Mouse (Mus musculus) neural tube, postnatal 0 days (tissue): Measurements from ENCODE around the gene Srd5a1. TPM values are rescaled to one million over a fixed set of nuclear protein-coding genes. Genes with fewer than 3 reads are reported as not detected.

Source experiments
- polyA plus RNA-seq: library from polyadenylated mRNA; unstranded; fragments of >200 nt; fragmentation: Nextera tagmentation; extraction: Ambion mirVana; gene quantifications from 2 replicates; pipeline ENCODE4 v1.2.1, GENCODE M21; 2015

Gene Srd5a1
- polyA plus RNA-seq, result 35.7 and 39.4 TPM in 2 replicates

DNA sequence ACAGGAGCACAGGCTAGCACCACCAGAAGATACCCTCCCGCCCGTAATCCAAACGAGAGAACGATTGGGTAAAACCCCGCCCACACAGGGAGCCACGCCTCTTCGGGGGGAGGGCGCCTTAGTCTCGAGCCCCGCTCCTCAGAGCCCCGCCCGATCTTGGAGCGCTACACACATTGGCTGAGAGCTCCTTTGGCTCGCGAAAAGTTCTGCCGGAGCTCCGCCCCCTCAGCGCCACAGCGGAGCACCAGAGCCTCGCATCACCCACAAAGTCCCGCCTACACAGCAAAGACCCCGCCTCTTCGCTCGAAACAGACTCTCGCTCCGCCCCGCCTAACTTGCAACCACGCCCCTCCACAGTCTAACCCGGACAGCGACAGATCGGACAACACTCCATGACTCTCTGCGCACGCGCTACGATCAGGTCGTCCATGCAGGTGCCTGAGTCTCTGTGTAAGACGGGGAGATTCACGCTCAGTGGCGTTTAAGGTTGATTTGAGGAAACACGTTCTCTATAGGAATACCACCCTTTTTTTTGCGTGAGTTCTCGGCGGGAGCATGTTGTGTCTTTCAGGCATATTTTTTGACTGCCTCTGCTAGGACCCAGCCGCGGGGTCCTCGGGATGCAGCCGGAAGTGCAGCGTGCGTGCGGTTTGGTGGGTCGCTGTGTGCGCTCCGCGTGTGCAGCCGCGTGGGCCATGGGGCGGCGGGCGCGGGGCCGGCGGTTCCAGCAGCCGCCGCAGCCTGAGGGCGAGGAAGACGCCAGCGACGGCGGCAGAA lies at the start of gene Srd5a1:
TSS of gene Srd5a1 (minus strand) at position 45 of the 777 bp plus-strand sequence.

DNA sequence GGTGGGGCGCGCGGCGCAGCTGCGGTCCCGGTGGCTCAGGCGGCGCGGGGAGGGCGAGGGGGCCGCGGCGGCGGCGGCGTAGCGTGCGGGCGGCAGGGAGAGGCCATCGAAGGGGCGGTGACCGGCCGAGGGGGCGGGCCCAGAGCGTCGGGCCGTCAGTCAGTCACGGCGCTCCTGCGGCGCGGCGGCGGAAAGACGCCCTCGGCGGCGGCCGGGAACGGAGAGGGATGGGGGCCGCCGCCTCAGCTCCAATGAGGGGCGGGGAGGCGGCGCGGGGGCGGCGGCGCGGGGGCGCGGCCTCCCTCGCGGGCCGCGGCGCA lies 76.9 kb downstream of the Srd5a1 start, which contains the start of gene Tent4a:
TSS of gene Tent4a (minus strand) at position 284 of the 320 bp plus-strand sequence.

DNA sequence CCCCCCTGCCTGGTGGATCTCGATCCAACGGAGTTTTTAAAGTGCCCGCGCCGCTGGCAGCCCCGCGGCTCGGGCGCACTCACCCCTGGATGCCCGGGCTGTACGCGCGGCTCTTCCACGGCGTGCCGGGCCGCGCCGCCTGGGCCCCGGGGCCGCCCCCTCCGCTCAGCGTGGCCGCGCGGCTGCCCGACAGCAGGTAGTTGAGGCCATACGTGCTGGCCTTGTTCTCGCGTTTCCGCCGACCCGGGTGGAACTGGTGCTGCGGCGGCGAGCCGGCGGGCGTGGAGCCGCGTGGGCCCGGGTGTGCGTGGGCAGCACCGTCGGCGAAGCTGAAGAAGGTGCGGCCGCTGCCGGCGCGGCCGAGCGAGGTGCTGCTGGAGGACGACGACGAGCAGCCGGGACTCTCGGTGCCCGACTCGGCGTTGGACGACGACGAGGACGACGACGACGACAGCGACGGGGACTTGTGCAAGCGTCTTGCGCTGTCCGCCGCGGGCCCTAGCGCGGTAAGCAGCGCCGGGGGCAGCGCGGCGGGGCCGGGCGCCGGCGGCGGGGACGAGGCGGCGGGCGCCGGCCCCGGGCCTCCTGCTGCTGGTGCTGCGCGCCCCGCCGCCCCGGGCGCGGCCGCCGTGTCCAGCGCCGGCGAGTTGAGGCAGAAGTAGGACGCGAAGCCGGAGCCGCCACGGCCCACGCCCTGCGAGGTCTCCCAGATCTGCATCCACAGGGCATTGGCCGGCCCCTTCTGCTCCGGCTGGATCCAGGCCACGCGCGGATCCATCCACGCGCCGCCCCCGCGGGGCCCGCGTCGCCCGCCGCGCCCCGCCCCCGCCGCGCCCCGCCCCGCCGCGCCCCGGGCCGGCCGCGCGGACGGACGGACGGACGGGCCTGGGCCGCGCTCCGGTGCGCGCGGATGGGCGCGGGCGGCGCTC lies 77.6 kb downstream of the Srd5a1 start, which contains the start of gene Nsun2:
TSS of gene Nsun2 (plus strand) at position 342 of the 929 bp plus-strand sequence.

Other genes starting within 250 kb of the Srd5a1 start
- gene Nsun2, start 77.7 kb downstream of the Srd5a1 start, polyA plus RNA-seq, result 61.1 and 62.2 TPM in 2 replicates
- 5.8 and 6.2 TPM in 2 replicates for gene Tent4a, start 76.8 kb downstream of the Srd5a1 start, polyA plus RNA-seq
- 43.8 TPM in 2 replicates for gene Ube2ql1, start 128.4 kb upstream of the Srd5a1 start, polyA plus RNA-seq
- 134 and 145 TPM in 2 replicates for gene Med10, start 191.0 kb upstream of the Srd5a1 start, polyA plus RNA-seq